Mouse (Mus musculus) C2C12 (cell line): ENCODE measurements around the gene Fam222b.

Source experiments
- CTCF ChIP-seq: IDR thresholded peaks from one replicate; pipeline ENCODE4 v1.5.1; 2011; ENCODE audit not compliant: control insufficient read depth, insufficient read depth, insufficient read length
- FOSL1 ChIP-seq: IDR thresholded peaks from one replicate; pipeline ENCODE4 v1.8.0; 2011; ENCODE audit warnings: mild to moderate bottlenecking, low read length; ENCODE audit not compliant: poor library complexity, insufficient read depth, severe bottlenecking
- MAX ChIP-seq: IDR thresholded peaks from one replicate; pipeline ENCODE4 v1.6.1; 2011; ENCODE audit warnings: mild to moderate bottlenecking, control low read depth
- MYOD1 ChIP-seq: IDR thresholded peaks from one replicate; pipeline ENCODE4 v1.6.1; 2011; ENCODE audit warnings: low read depth; ENCODE audit not compliant: control insufficient read depth, insufficient read length
- MYOG ChIP-seq: IDR thresholded peaks from one replicate; pipeline ENCODE4 v1.6.1; 2011; ENCODE audit not compliant: control insufficient read depth, insufficient read length; ENCODE audit errors: extremely low read depth

DNA sequence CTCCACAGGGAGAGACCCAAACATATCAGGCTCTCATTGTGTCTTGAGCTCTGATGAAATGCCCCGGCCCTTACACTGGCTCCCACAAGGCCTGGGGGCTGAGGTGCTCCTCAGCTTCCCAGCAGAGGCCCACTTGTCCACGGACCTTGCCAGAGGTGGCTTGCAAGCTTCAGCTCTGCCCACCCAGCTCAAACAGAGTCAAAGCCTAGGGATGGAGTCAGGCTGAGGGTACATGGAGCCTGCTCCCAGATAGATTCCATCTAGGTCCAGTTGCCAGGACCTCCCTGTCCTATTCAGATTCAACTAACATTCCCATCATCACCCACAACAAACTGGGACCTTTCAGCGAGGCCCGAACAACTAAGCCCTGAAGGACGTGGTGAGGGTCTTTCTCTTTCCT lies 22.5 kb upstream of the Fam222b start:
- TF ChIP-seq CTCF (no peak), MYOG (no peak), MYOD1 (no peak), MAX (no peak), FOSL1 (no peak)
